Mouse (Mus musculus) liver, postnatal 0 days (tissue): ENCODE data around the gene En2.

Source experiments
- CTCF ChIP-seq: sonication (generic); IDR thresholded peaks from 2 replicates; pipeline ENCODE4 v1.5.1; 2016; ENCODE audit warnings: antibody characterized with exemption, low read depth
- EP300 ChIP-seq: IDR thresholded peaks from 2 replicates; pipeline ENCODE4 v1.6.1; 2016; ENCODE audit warnings: antibody characterized with exemption, low read depth, mild to moderate bottlenecking

GRCm38 (mm10) chr5:28161938-28162402, 3.5 kb upstream of the En2 start:
- no peak for TF ChIP-seq CTCF
- TF ChIP-seq EP300 = no peak
